Mouse (Mus musculus) Muller cell, postnatal 12 days (primary cell): ENCODE measurements around the gene Crxos.

Experiments used
- DNase-seq: peaks from one replicate; pipeline ENCODE4 v3.0.0-alpha.2; 2015; ENCODE audit errors: inconsistent ontology term

The Crxos gene

GRCm38 (mm10) chr7:15921796-15922195 is 39.4 kb downstream of the Crxos start:
- DNase-seq, result peak; percentile 66

GRCm38 (mm10) chr7:15922220-15922773 is 39.9 kb downstream of the Crxos start, which contains the start of gene Selenow:
Gene Selenow, minus strand, starts transcription at chr7:15922402.
- DNase-seq, result peak; percentile 95

GRCm38 (mm10) chr7:15929910-15930309 is 47.5 kb downstream of the Crxos start:
- peak; percentile 37 for DNase-seq

GRCm38 (mm10) chr7:15930543-15930942 is 48.1 kb downstream of the Crxos start:
- DNase-seq, result no peak

- DNase-seq, result no peak
Observed at GRCm38 (mm10) chr7:15931635-15932034, 49.2 kb downstream of the Crxos start.

- no peak for DNase-seq
Observed at GRCm38 (mm10) chr7:15933437-15934359, 51.3 kb downstream of the Crxos start.

- no peak for DNase-seq
Observed at GRCm38 (mm10) chr7:15937491-15937890, 55.1 kb downstream of the Crxos start.

- DNase-seq, result no peak
Observed at GRCm38 (mm10) chr7:15938621-15939020, 56.2 kb downstream of the Crxos start.

GRCm38 (mm10) chr7:15944311-15944710 is 61.9 kb downstream of the Crxos start:
- no peak for DNase-seq

GRCm38 (mm10) chr7:15945211-15945610 is 62.8 kb downstream of the Crxos start:
- no peak for DNase-seq

GRCm38 (mm10) chr7:15945721-15946536 is 63.5 kb downstream of the Crxos start, which contains the start of gene Nop53:
Gene Nop53, minus strand, starts transcription at chr7:15946074.
- DNase-seq, result peak; percentile 94

- DNase-seq, result peak; percentile 14
Observed at GRCm38 (mm10) chr7:15947653-15948260, 65.3 kb downstream of the Crxos start.

- DNase-seq, result peak; percentile 99
Observed at GRCm38 (mm10) chr7:15948381-15948941, 66.0 kb downstream of the Crxos start.

GRCm38 (mm10) chr7:15949216-15949790 is 66.9 kb downstream of the Crxos start:
- DNase-seq, result no peak

GRCm38 (mm10) chr7:15950008-15950407 is 67.6 kb downstream of the Crxos start:
- DNase-seq, result no peak

GRCm38 (mm10) chr7:15952416-15952815 is 70.0 kb downstream of the Crxos start:
- peak; percentile 20 for DNase-seq
